Mouse (Mus musculus): Measurements from ENCODE around the gene Retreg1. TPM values are rescaled to one million over a fixed set of nuclear protein-coding genes. Genes with fewer than 3 reads are reported as not detected.

The Retreg1 gene
- total and polyA plus RNA-seq, 3 experiments: 16.4 to 40.7 (median 31.1) TPM

- no peak for DNase-seq
Observed at GRCm38 (mm10) chr15:25880192-25880591, 37.2 kb downstream of the Retreg1 start.

GRCm38 (mm10) chr15:25882002-25882401, 39.0 kb downstream of the Retreg1 start:
- DNase-seq: no peak

- DNase-seq: no peak
Observed at GRCm38 (mm10) chr15:25884416-25884958, 41.5 kb downstream of the Retreg1 start.

- DNase-seq: no peak
Observed at GRCm38 (mm10) chr15:25886581-25887011, 43.6 kb downstream of the Retreg1 start.

GRCm38 (mm10) chr15:25889927-25890326, 46.9 kb downstream of the Retreg1 start:
- DNase-seq: no peak

GRCm38 (mm10) chr15:25891556-25891955, 48.6 kb downstream of the Retreg1 start:
- DNase-seq: peak; percentile 25

- no peak for DNase-seq
Observed at GRCm38 (mm10) chr15:25893327-25893726, 50.3 kb downstream of the Retreg1 start.

- no peak for DNase-seq
Observed at GRCm38 (mm10) chr15:25896783-25897182, 53.8 kb downstream of the Retreg1 start.

GRCm38 (mm10) chr15:25897617-25898016, 54.6 kb downstream of the Retreg1 start:
- DNase-seq: no peak

GRCm38 (mm10) chr15:25899021-25899420, 56.0 kb downstream of the Retreg1 start:
- DNase-seq: no peak

GRCm38 (mm10) chr15:25900540-25900939, 57.6 kb downstream of the Retreg1 start:
- DNase-seq: peak; percentile 88

GRCm38 (mm10) chr15:25902931-25903615, 60.1 kb downstream of the Retreg1 start:
- no peak for DNase-seq

- no peak for DNase-seq
Observed at GRCm38 (mm10) chr15:25904435-25905021, 61.5 kb downstream of the Retreg1 start.

GRCm38 (mm10) chr15:25909783-25910494, 67.0 kb downstream of the Retreg1 start:
- DNase-seq: no peak

- DNase-seq: no peak
Observed at GRCm38 (mm10) chr15:25910495-25910865, 67.5 kb downstream of the Retreg1 start.

GRCm38 (mm10) chr15:25910924-25911323, 67.9 kb downstream of the Retreg1 start:
- no peak for DNase-seq

- peak; percentile 58 for DNase-seq
Observed at GRCm38 (mm10) chr15:25912911-25913310, 69.9 kb downstream of the Retreg1 start.

GRCm38 (mm10) chr15:25913659-25914058, 70.7 kb downstream of the Retreg1 start:
- DNase-seq: no peak

- DNase-seq: peak; percentile 38
Observed at GRCm38 (mm10) chr15:25914160-25914559, 71.2 kb downstream of the Retreg1 start.

GRCm38 (mm10) chr15:25915013-25915412, 72.0 kb downstream of the Retreg1 start:
- DNase-seq: peak; percentile 90

- DNase-seq: no peak
Observed at GRCm38 (mm10) chr15:25915574-25916205, 72.7 kb downstream of the Retreg1 start.

GRCm38 (mm10) chr15:25916252-25916651, 73.3 kb downstream of the Retreg1 start:
- no peak for DNase-seq
